Mouse (Mus musculus): ENCODE data around the gene Mfsd4b3. TPM values are rescaled to one million over a fixed set of nuclear protein-coding genes. Genes with fewer than 3 reads are reported as not detected.
A peak's percentile ranks its signal among the peaks of the same experiment; 100 is the strongest.
"Not testable (repeated sequence)": the region's sequence is repeated elsewhere in the genome, so short reads cannot be mapped to it uniquely, and the experiment has no call there.

Mfsd4b3 gene
- polyA plus RNA-seq, 1 experiment from 2014 or later: 0.28 TPM

DNA sequence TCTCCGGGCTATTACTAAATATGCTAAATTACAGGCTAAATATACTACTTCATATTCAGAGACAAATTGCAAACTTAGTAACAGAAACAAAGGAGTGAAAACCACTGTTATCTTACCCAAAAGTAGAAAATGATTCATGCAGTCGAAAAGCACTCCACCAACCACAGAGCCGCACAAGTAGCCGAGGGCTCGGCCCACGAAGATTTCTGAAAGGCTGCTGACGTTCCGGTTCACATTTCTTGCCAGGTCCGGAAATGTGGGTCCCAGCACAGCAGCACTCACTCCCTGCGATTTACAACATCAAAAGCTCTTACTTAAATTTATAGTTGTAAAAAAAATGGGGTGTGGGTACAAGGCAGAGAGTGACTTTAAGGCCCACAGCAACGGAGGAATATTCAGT lies 15.0 kb upstream of the Mfsd4b3 start:
- Histone ChIP-seq H3K4me1 (no peaks in the 10 kb centered on the region), H3K9ac (no peak overlapping the region), H3K36me3 (no peaks in the 10 kb centered on the region), H3K4me2 (no peak overlapping the region), H3K27me3 (no peaks in the 10 kb centered on the region), H3K9me3 (peaks cover 8% of the 10 kb centered on the region), H3K27ac (no peak overlapping the region), H3K4me3 (no peak overlapping the region)
- WGBS: 58% methylated on average over 11 of the region's 11 CpGs
- no peak for ATAC-seq (ENCODE audit: insufficient number of reproducible peaks, insufficient read depth, low FRiP score, low TSS enrichment, low read depth)

GRCm38 (mm10) chr10:39967512-39967911 lies 7.6 kb upstream of the Mfsd4b3 start:
- H3K9me3 ChIP-seq: no peaks in the 10 kb centered on the region
- no peaks in the 10 kb centered on the region for H3K36me3 ChIP-seq
- H3K4me2 ChIP-seq: no peak overlapping the region
- ATAC-seq (ENCODE audit: insufficient number of reproducible peaks, insufficient read depth, low FRiP score, low TSS enrichment, low read depth): 0 out of 2 replicates have a peak, but pooled peaks have one; percentile 48
- H3K4me3 ChIP-seq: no peak overlapping the region
- no peaks in the 10 kb centered on the region for H3K4me1 ChIP-seq
- no peak overlapping the region for H3K9ac ChIP-seq
- no peak overlapping the region for H3K27ac ChIP-seq
- no peaks in the 10 kb centered on the region for H3K27me3 ChIP-seq
- WGBS: 81% methylated on average over 3 of the region's 3 CpGs

GRCm38 (mm10) chr10:39961906-39962305 lies 2.0 kb upstream of the Mfsd4b3 start:
- Histone ChIP-seq H3K4me2 (no peak overlapping the region), H3K27me3 (peaks cover 8% of the 10 kb centered on the region; the same call in 1 of the 2 replicates), H3K4me1 (no peaks in the 10 kb centered on the region; the same call in 1 of the 2 replicates), H3K36me3 (no peaks in the 10 kb centered on the region), H3K4me3 (no peak overlapping the region), H3K9ac (no peak overlapping the region), H3K27ac (no peak overlapping the region), H3K9me3 (no peaks in the 10 kb centered on the region)
- WGBS: 37% methylated on average over 1 of the region's 1 CpGs
- no peak for ATAC-seq (ENCODE audit: insufficient number of reproducible peaks, insufficient read depth, low FRiP score, low TSS enrichment, low read depth)

- WGBS: 42% methylated on average over 11 of the region's 11 CpGs
- peak; percentile 29; the same call in 1 of the 2 replicates for ATAC-seq (ENCODE audit: insufficient number of reproducible peaks, insufficient read depth, low FRiP score, low TSS enrichment, low read depth)
- peak overlapping the region; percentile 94 for H3K4me2 ChIP-seq
- no peaks in the 10 kb centered on the region; the same call in 1 of the 2 replicates for H3K4me1 ChIP-seq
- peaks cover 8% of the 10 kb centered on the region; the same call in 1 of the 2 replicates for H3K27me3 ChIP-seq
- no peak overlapping the region for H3K9ac ChIP-seq
- peak overlapping the region; percentile 57 for H3K4me3 ChIP-seq
- H3K27ac ChIP-seq: no peak overlapping the region
- H3K9me3 ChIP-seq: no peaks in the 10 kb centered on the region
- H3K36me3 ChIP-seq: no peaks in the 10 kb centered on the region
Observed at GRCm38 (mm10) chr10:39960441-39960822, 479 bp upstream of the Mfsd4b3 start.

GRCm38 (mm10) chr10:39958266-39958665 lies 1.7 kb downstream of the Mfsd4b3 start:
- H3K9me3 ChIP-seq: no peaks in the 10 kb centered on the region
- no peak for ATAC-seq (ENCODE audit: insufficient number of reproducible peaks, insufficient read depth, low FRiP score, low TSS enrichment, low read depth)
- no peaks in the 10 kb centered on the region; the same call in 1 of the 2 replicates for H3K4me1 ChIP-seq
- no peaks in the 10 kb centered on the region for H3K36me3 ChIP-seq
- no peak overlapping the region for H3K4me2 ChIP-seq
- WGBS: 68% methylated on average over 4 of the region's 4 CpGs
- H3K9ac ChIP-seq: no peak overlapping the region
- H3K27me3 ChIP-seq: peaks cover 8% of the 10 kb centered on the region; the same call in 1 of the 2 replicates
- H3K4me3 ChIP-seq: no peak overlapping the region
- H3K27ac ChIP-seq: no peak overlapping the region

DNA sequence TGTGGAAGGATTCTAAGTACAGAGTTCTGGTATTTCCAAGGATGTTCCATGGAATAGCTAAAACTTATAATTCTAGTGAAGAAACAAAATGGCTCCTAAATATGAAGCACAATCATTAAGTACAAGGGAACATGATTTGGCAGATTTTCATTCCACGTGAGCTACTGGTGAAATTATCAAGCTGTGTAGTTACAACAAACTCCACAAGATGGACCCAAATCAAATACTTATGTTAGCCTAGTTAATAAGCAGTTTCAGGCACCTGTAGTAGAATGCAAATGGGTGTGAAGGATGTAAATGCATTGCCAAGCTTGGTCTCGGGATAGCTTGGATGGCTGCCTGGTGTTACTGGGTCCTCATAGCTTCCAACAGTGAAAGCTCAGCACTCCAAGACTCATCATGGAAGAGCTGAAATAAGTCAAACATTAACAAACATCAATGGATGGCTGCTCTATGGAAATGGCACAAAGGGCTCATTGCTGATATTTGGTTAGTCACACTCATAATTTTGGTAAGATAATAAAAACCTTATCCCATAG lies 3.5 kb downstream of the Mfsd4b3 start:
- Histone ChIP-seq H3K27me3 (peaks cover 8% of the 10 kb centered on the region; the same call in 1 of the 2 replicates), H3K36me3 (no peaks in the 10 kb centered on the region), H3K4me3 (no peak overlapping the region), H3K4me1 (no peaks in the 10 kb centered on the region; the same call in 1 of the 2 replicates), H3K27ac (no peak overlapping the region), H3K9ac (no peak overlapping the region), H3K9me3 (no peaks in the 10 kb centered on the region), H3K4me2 (no peak overlapping the region)
- ATAC-seq (ENCODE audit: insufficient number of reproducible peaks, insufficient read depth, low FRiP score, low TSS enrichment, low read depth): no peak
- WGBS: 66% methylated on average over 2 of the region's 2 CpGs

DNA sequence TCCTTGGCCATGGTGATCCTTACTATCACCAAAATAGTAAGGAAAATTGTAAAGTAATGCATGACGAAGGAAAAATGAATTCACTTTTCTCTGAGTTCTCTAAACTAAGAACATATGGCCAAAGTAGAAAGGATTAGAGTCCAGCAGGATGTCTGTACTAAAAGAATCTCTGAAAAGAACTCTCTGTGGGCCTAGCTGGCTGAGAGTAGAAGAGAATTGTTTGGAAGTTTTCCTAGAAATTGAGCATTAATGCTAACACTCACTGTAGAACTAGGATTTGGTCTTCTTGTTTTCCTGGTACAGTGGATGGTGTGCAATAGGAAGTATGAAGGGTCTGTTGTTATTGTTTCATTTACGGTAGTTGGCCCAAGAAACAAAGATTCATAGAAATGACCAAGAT lies 4.8 kb downstream of the Mfsd4b3 start:
- no peak overlapping the region for H3K4me2 ChIP-seq
- peaks cover 8% of the 10 kb centered on the region; the same call in 1 of the 2 replicates for H3K27me3 ChIP-seq
- 55% methylated on average over 2 of the region's 2 CpGs for WGBS
- no peak overlapping the region for H3K4me3 ChIP-seq
- H3K27ac ChIP-seq: no peak overlapping the region
- no peak overlapping the region for H3K9ac ChIP-seq
- no peaks in the 10 kb centered on the region for H3K36me3 ChIP-seq
- no peaks in the 10 kb centered on the region for H3K4me1 ChIP-seq
- no peaks in the 10 kb centered on the region for H3K9me3 ChIP-seq
- no peak for ATAC-seq (ENCODE audit: insufficient number of reproducible peaks, insufficient read depth, low FRiP score, low TSS enrichment, low read depth)

DNA sequence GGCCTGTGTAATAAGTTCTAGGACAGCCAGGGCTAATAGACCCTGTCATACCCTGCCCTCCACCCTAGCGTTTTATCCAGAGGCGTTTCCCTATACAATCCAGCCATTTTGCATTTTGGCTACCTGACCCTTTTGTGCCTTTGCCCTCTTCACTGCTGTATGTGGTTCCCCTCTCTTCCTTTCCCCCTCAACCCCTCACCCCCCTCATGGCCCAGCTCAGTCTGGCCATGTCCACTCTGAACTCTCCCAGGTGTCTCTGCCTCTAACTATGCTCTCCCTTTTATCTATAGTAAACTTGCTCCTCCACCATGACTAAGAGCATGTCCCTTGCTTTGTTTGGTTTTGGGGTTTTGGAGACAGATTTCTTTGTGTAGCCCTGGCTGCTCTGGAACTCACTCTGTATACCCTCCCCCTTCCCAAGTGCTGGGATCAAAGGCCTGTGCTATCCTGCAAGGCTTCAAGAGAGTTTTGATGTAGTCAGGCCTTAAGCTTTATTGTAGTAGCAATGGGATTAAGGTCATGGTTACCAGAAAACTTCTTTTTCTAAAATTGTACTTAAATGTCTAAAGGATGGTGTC lies 10.5 kb downstream of the Mfsd4b3 start:
- H3K36me3 ChIP-seq: no peaks in the 10 kb centered on the region
- no peaks in the 10 kb centered on the region for H3K9me3 ChIP-seq
- no peaks in the 10 kb centered on the region for H3K4me1 ChIP-seq
- H3K9ac ChIP-seq: no peak overlapping the region
- no peaks in the 10 kb centered on the region for H3K27me3 ChIP-seq
- WGBS: 87% methylated on average over 2 of the region's 2 CpGs
- H3K4me2 ChIP-seq: no peak overlapping the region
- ATAC-seq (ENCODE audit: insufficient number of reproducible peaks, insufficient read depth, low FRiP score, low TSS enrichment, low read depth): no peak
- H3K4me3 ChIP-seq: no peak overlapping the region
- H3K27ac ChIP-seq: no peak overlapping the region

- not testable (repeated sequence) for H3K4me2 ChIP-seq; H3K4me3 ChIP-seq; H3K36me3 ChIP-seq; H3K4me1 ChIP-seq; H3K9me3 ChIP-seq; ATAC-seq (ENCODE audit: insufficient number of reproducible peaks, insufficient read depth, low FRiP score, low TSS enrichment, low read depth); H3K9ac ChIP-seq; H3K27ac ChIP-seq; H3K27me3 ChIP-seq
- 48% methylated on average over 3 of the region's 3 CpGs for WGBS
Observed at GRCm38 (mm10) chr10:39947195-39947594, 12.8 kb downstream of the Mfsd4b3 start.

DNA sequence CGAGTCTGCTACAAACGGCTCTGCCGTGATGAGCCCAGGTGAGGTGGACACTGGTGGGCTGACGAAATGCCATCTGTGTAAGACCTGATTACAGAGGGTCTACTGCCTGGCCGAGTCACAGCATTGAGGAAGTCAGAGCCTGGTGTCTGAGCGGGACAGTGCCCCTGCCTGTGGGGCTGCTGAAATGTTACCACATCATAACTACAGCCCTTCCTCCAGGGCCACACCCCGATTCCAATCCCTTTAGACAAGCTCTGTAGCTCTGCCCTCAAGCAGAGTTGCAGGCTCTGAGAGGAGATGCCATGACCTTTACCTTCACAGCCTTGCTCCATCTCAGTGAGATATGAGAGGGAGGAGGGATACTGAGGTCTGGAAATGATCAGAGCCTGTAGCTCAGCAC lies 23.4 kb downstream of the Mfsd4b3 start:
- 58% methylated on average over 7 of the region's 7 CpGs for WGBS
- no peaks in the 10 kb centered on the region for H3K36me3 ChIP-seq

DNA sequence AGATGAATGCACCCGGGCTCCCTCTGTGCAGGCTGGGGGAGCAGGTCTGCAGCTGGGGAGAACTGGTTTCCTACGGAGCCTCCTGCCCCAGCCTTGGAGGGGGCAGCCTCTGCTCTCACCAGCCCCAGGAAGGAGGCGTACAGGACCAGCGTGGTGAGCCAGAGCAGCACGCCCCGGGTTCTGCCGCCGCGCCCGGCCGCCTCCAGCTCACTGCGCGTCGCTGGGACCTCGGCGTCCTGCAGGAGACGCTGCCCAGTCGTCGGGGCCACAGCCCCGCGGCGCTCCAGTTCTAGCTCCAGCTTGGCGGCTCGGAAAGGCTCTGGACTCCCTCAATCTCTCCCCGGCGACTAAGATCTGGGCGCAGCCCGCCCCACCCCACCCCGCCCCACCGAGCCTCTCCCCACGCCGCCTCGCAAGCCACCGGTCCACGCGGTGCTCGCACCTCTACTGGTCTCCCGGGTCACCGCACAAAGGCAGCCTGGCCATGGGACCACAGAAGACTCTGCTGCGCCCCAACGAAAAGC lies 33.3 kb downstream of the Mfsd4b3 start, which contains the start of gene Mfsd4b2:
Gene Mfsd4b2 (minus strand): TSS at position 308 of the 524 bp plus-strand sequence.
- peak within 1 kb of the TSS; percentile 51 for H3K4me3 ChIP-seq
- H3K27ac ChIP-seq: no peak within 1 kb of the TSS
- H3K36me3 ChIP-seq: no peaks in the 10 kb centered on the region
- peak; percentile 64; the same call in 1 of the 2 replicates for ATAC-seq (ENCODE audit: insufficient number of reproducible peaks, insufficient read depth, low FRiP score, low TSS enrichment, low read depth)
- H3K9me3 ChIP-seq: no peaks in the 10 kb centered on the region
- 2% methylated on average over 41 of the region's 41 CpGs for WGBS
- peak within 1 kb of the TSS; percentile 90 for H3K4me2 ChIP-seq
- 0 out of 2 replicates have a peak, but pooled peaks cover 5% of the 10 kb centered on the region for H3K4me1 ChIP-seq
- H3K27me3 ChIP-seq: peaks cover 32% of the 10 kb centered on the region
- peak within 1 kb of the TSS; percentile 71 for H3K9ac ChIP-seq

More for the DNA sequence above, 23.4 kb downstream of the Mfsd4b3 start:
- Histone ChIP-seq H3K9ac (no peak overlapping the region), H3K4me1 (no peaks in the 10 kb centered on the region), H3K27me3 (no peaks in the 10 kb centered on the region), H3K27ac (no peak overlapping the region), H3K4me2 (no peak overlapping the region), H3K9me3 (no peaks in the 10 kb centered on the region), H3K4me3 (no peak overlapping the region)
- no peak for ATAC-seq (ENCODE audit: insufficient number of reproducible peaks, insufficient read depth, low FRiP score, low TSS enrichment, low read depth)

DNA sequence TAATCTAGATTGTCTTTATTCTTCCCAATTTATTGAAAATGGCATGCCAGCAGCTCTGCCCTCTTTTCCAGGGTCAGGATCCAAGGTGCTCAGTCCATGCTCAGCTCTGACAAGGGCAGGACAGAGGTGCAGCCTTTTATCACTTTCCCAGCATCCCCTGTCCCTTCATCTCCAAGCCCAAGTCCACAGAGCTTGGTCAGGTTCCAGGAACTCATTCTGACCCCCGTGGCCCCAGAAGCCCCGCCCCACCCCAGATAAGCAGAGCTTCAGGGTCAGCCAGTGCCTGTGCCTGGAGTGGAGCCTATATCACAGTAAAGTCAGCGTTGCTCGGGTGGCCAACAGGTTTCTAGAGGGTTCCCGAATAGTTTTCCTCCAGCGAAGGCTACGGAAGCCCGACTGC lies 35.4 kb downstream of the Mfsd4b3 start:
- not testable (repeated sequence) for H3K4me3 ChIP-seq; H3K9me3 ChIP-seq; H3K4me1 ChIP-seq; H3K36me3 ChIP-seq; H3K9ac ChIP-seq; ATAC-seq (ENCODE audit: insufficient number of reproducible peaks, insufficient read depth, low FRiP score, low TSS enrichment, low read depth); H3K27ac ChIP-seq; H3K4me2 ChIP-seq
- peaks cover 32% of the 10 kb centered on the region for H3K27me3 ChIP-seq
- WGBS: 68% methylated on average over 8 of the region's 8 CpGs

Measured in embryonic facial prominence, embryonic 13.5 days (tissue).